Mouse (Mus musculus) layer of hippocampus, postnatal 14 days (tissue): ENCODE data around the gene Gm10471. TPM values are rescaled to one million over a fixed set of nuclear protein-coding genes. Genes with fewer than 3 reads are reported as not detected.
"Not testable (repeated sequence)": the region's sequence is repeated elsewhere in the genome, so short reads cannot be mapped to it uniquely, and the experiment has no call there.

ENCODE experiments used
- DNase-seq, 2 experiments: peaks; one replicate each; pipeline ENCODE4 v3.0.0; 2021 to 2022; ENCODE audit warnings: low spot score in 2 of 2, mixed read lengths in 1 of 2
- long read RNA-seq, 2 experiments: library from polyadenylated mRNA; stranded (forward); transcript quantifications; one replicate each; pipeline ENCODE4 v2.0.0; 2021
- total RNA-seq, 2 experiments: library from RNA; stranded (reverse); gene quantifications; 2 replicates each; pipeline ENCODE4 v1.2.3; 2021

The Gm10471 gene
- total RNA-seq: not detected
- long read RNA-seq, experiment 1: 0 reads
- long read RNA-seq, experiment 2: 0 reads

GRCm38 (mm10) chr5:26089191-26089590, at the start of gene Gm10471:
Gene Gm10471, minus strand, starts transcription at chr5:26089291.
- DNase-seq: not testable (repeated sequence)

- DNase-seq: not testable (repeated sequence)
Observed at GRCm38 (mm10) chr5:26121321-26121720, 32.2 kb upstream of the Gm10471 start, which contains the start of gene Gm10220. Gene Gm10220, minus strand, starts transcription at chr5:26121421.

GRCm38 (mm10) chr5:26105262-26105661, 16.2 kb upstream of the Gm10471 start, which contains the start of gene 5031410I06Rik:
Gene 5031410I06Rik, minus strand, starts transcription at chr5:26105362.
- not testable (repeated sequence) for DNase-seq

GRCm38 (mm10) chr5:26079023-26079422, 10.1 kb downstream of the Gm10471 start:
- not testable (repeated sequence) for DNase-seq

- DNase-seq: no peak
Observed at GRCm38 (mm10) chr5:26070716-26071115, 18.4 kb downstream of the Gm10471 start.

- not testable (repeated sequence) for DNase-seq
Observed at GRCm38 (mm10) chr5:26058481-26058880, 30.6 kb downstream of the Gm10471 start, which contains the start of gene Gm7347. Gene Gm7347, minus strand, starts transcription at chr5:26058581.

GRCm38 (mm10) chr5:26039458-26039857, 49.6 kb downstream of the Gm10471 start, which contains the start of gene Speer4a:
Gene Speer4a, minus strand, starts transcription at chr5:26039558.
- DNase-seq: not testable (repeated sequence)

Other genes with a start within 250 kb of the Gm10471 start
- not detected for gene Gm21663, start 146.9 kb downstream of the Gm10471 start, total RNA-seq
- not detected for gene Gm21671, start 134.9 kb downstream of the Gm10471 start, total RNA-seq
- gene Gm21680, start 116.6 kb downstream of the Gm10471 start, total RNA-seq: not detected
- gene Gm21698, start 100.6 kb downstream of the Gm10471 start, total RNA-seq: not detected
- gene Gm1979, start 84.5 kb downstream of the Gm10471 start, total RNA-seq: under 1 TPM in 1 of 2 experiments, not detected in 1; 0.58 TPM
- gene Gm5862, start 66.4 kb downstream of the Gm10471 start, total RNA-seq: not detected
- gene Speer4a, start 49.7 kb downstream of the Gm10471 start, total RNA-seq: not detected
- gene Gm7347, start 30.7 kb downstream of the Gm10471 start, total RNA-seq: not detected
- gene 5031410I06Rik, start 16.1 kb upstream of the Gm10471 start, total RNA-seq: not detected
- gene Gm10220, start 32.1 kb upstream of the Gm10471 start, total RNA-seq: not detected
- under 1 TPM; 0.36 to 0.39 TPM for gene Gm7361, start 168.4 kb upstream of the Gm10471 start, total RNA-seq